Mouse (Mus musculus) cerebellum, postnatal 4 days (tissue): Measurements from ENCODE around the gene Trim75.
"Not testable (repeated sequence)": the region's sequence is repeated elsewhere in the genome, so short reads cannot be mapped to it uniquely, and the experiment has no call there.

Experiments
- DNase-seq, 2 experiments: peaks; one replicate each; pipeline ENCODE4 v3.0.0; 2022; ENCODE audit warnings: low spot score in 2 of 2, mixed read lengths in 1 of 2

Gene Trim75

GRCm38 (mm10) chr8:64987731-64988130, at the start of gene Trim75:
Trim75 (minus strand) TSS chr8:64987831.
- no peak for DNase-seq

GRCm38 (mm10) chr8:65037117-65037533, 49.5 kb upstream of the Trim75 start, which contains the start of gene Apela:
Apela (minus strand) TSS chr8:65037336.
- DNase-seq: no peak

GRCm38 (mm10) chr8:65034136-65034535, 46.5 kb upstream of the Trim75 start:
- DNase-seq: no peak

GRCm38 (mm10) chr8:65033056-65033455, 45.4 kb upstream of the Trim75 start:
- no peak for DNase-seq

- DNase-seq: no peak
These were observed 44.5 kb upstream of the Trim75 start for GRCm38 (mm10) chr8:65032107-65032506.

- no peak for DNase-seq
These were observed 43.3 kb upstream of the Trim75 start for GRCm38 (mm10) chr8:65030735-65031485.

- no peak for DNase-seq
These were observed 42.1 kb upstream of the Trim75 start for GRCm38 (mm10) chr8:65029776-65030175.

- no peak for DNase-seq
These were observed 41.5 kb upstream of the Trim75 start for GRCm38 (mm10) chr8:65028959-65029686.

GRCm38 (mm10) chr8:65022485-65022884, 34.9 kb upstream of the Trim75 start:
- peak; percentile 50 to 67 for DNase-seq

GRCm38 (mm10) chr8:65018423-65018822, 30.8 kb upstream of the Trim75 start, which contains the start of the genes Trim61 and Trim60:
Trim61 (minus strand) TSS chr8:65018523.
Trim60 (minus strand) TSS chr8:65018584.
- DNase-seq: no peak

- DNase-seq: not testable (repeated sequence)
These were observed 20.0 kb upstream of the Trim75 start for GRCm38 (mm10) chr8:65007616-65008015.

GRCm38 (mm10) chr8:64998806-64999365, 11.3 kb upstream of the Trim75 start:
- no peak for DNase-seq

- peak in 1 of 2 experiments; percentile 13 for DNase-seq
These were observed 4.3 kb downstream of the Trim75 start for GRCm38 (mm10) chr8:64983150-64983897.

GRCm38 (mm10) chr8:64962836-64963235, 24.8 kb downstream of the Trim75 start:
- no peak for DNase-seq

GRCm38 (mm10) chr8:64959025-64959424, 28.6 kb downstream of the Trim75 start:
- no peak for DNase-seq

GRCm38 (mm10) chr8:64952101-64952500, 35.5 kb downstream of the Trim75 start:
- DNase-seq: no peak

- DNase-seq: no peak
These were observed 39.3 kb downstream of the Trim75 start for GRCm38 (mm10) chr8:64948371-64948770.

- no peak for DNase-seq
These were observed 40.0 kb downstream of the Trim75 start for GRCm38 (mm10) chr8:64947698-64948034.

- peak; percentile 79 to 92 for DNase-seq
These were observed 40.6 kb downstream of the Trim75 start, which contains the start of gene Tmem192 for GRCm38 (mm10) chr8:64946820-64947697. Tmem192 (plus strand) TSS chr8:64947185.

- no peak for DNase-seq
These were observed 41.2 kb downstream of the Trim75 start for GRCm38 (mm10) chr8:64946441-64946819.

GRCm38 (mm10) chr8:64945606-64946005, 42.0 kb downstream of the Trim75 start:
- DNase-seq: no peak
